Mouse (Mus musculus) small intestine, adult 2 months (tissue): ENCODE data around the gene Map4k4. TPM values are rescaled to one million over a fixed set of nuclear protein-coding genes. Genes with fewer than 3 reads are reported as not detected.

Experiments
- H3K27ac ChIP-seq: fragments of 200-500 bp; 2 replicates; pipeline ENCODE4 v1.5.1; 2012; ENCODE audit warnings: low read depth, low read length, control low read depth, inconsistent platforms; ENCODE audit not compliant: insufficient read depth
- H3K27me3 ChIP-seq: fragments of 200-500 bp; 2 replicates; pipeline ENCODE4 v1.6.1; 2012; ENCODE audit warnings: mild to moderate bottlenecking, moderate library complexity, low read length, inconsistent platforms; ENCODE audit not compliant: control insufficient read depth, insufficient read depth
- H3K36me3 ChIP-seq: fragments of 200-500 bp; 2 replicates; pipeline ENCODE4 v1.6.1; 2012; ENCODE audit warnings: mild to moderate bottlenecking, low read length, control low read depth, inconsistent platforms; ENCODE audit not compliant: control insufficient read depth, insufficient read depth
- H3K4me1 ChIP-seq: fragments of 200-500 bp; 2 replicates; pipeline ENCODE4 v1.6.1; 2012; ENCODE audit warnings: low read length, inconsistent platforms, mixed read lengths; ENCODE audit not compliant: control insufficient read depth, insufficient read depth, insufficient read length
- H3K4me3 ChIP-seq: fragments of 200-500 bp; 2 replicates; pipeline ENCODE4 v1.5.1; 2012; ENCODE audit warnings: low read depth, mild to moderate bottlenecking, control low read depth, inconsistent platforms, low read length, moderate library complexity
- CTCF ChIP-seq: fragments of 200-500 bp; IDR thresholded peaks from 2 replicates; pipeline ENCODE4 v1.5.1; 2012; ENCODE audit warnings: low read depth, mild to moderate bottlenecking, control low read depth, inconsistent platforms, low read length, moderate library complexity, mixed read lengths; ENCODE audit not compliant: insufficient replicate concordance, insufficient read length; ENCODE audit errors: extremely low read depth
- POLR2A ChIP-seq: fragments of 200-500 bp; IDR thresholded peaks from 2 replicates; pipeline ENCODE4 v1.6.1; 2012; ENCODE audit warnings: low read depth, mild to moderate bottlenecking, control low read depth, inconsistent platforms, low read length, moderate library complexity
- WGBS: fragments of 180-500 bp; shearing (Covaris S2); methylation state at CpG from one replicate; pipeline ENCODE4 v1.1.7; 2018; 5-methylcytosine and 5-hydroxymethylcytosine counted together
- polyA plus RNA-seq: library from polyadenylated mRNA; depleted of rRNA; stranded (reverse); fragments of >200 nt; gene quantifications from 2 replicates; pipeline ENCODE4 v1.2.3, GENCODE M21; 2012

Map4k4 gene
- polyA plus RNA-seq, 1 experiment = 41.0 TPM

DNA sequence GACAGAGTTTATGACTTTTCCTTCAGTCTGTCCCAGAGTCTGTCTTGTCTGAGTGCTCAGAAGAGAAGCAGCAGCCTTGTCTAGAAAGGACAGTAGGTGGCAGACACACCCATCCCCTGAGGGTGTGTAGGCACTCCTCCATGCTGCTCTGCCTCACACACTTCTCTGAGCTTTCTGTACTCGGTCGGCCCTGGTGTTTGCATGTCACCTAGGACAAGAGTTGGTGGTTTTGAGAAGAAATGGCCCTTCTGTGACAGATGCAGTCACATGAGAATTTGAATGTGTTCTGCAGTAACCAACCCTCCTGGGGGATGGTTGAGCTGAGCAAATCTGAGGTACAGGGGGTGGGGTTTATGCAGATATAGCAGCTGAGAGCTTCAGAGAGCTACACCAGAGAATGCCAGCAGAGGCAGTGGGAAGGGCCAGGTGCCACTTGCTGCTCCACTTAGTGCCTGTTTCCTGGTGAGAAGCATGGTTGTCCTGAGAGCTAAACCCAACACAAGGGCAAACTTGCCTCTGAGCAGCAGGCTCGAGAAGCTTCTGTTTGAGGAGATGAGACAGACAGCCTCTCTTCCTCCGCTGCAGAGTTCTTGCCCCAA, 101.5 kb downstream of the Map4k4 start:
- H3K4me1 ChIP-seq = no peaks in the 10 kb centered on the region; the same call in 1 of the 2 replicates
- 74% methylated on average over 4 of the region's 4 CpGs for WGBS
- H3K27me3 ChIP-seq = no peaks in the 10 kb centered on the region
- no peak overlapping the region for H3K27ac ChIP-seq
- no peak overlapping the region for H3K4me3 ChIP-seq
- TF ChIP-seq POLR2A = no peak
- H3K36me3 ChIP-seq = peaks cover 58% of the 10 kb centered on the region

DNA sequence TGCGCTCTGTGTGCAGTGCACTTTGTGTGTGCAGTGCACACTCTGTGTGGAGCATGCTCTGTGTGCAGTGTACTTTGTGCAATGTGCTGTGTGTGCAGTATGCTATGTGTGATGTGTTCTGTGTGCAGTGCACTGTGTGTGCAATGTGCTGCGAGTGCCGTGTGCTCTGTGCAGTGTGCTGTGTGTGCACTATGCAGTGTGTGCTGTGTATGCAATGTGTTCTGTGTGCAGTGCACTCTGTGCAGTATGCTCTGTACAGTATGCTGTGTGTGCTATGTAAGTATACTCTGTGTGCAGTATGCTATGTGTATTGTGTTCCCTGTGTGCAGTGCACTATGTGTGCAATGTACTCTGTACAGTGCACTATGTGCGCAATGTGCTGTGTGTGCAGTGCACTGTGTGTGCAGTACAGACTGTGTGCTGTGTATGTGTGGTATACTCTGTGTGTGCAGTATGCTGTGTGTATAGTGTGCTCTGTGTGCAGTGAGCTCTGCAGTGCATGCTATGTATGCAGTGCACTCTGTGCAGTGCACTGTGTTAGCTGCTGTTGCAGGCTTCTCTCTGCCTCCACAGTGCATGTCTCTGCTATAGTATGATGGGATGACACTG, 105.4 kb downstream of the Map4k4 start:
- H3K4me3 ChIP-seq = no peak overlapping the region
- no peaks in the 10 kb centered on the region for H3K27me3 ChIP-seq
- no peaks in the 10 kb centered on the region for H3K4me1 ChIP-seq
- 99% methylated on average over 4 of the region's 4 CpGs for WGBS
- H3K36me3 ChIP-seq = peaks cover 65% of the 10 kb centered on the region
- no peak for TF ChIP-seq CTCF
- no peak for TF ChIP-seq POLR2A
- H3K27ac ChIP-seq = no peak overlapping the region

DNA sequence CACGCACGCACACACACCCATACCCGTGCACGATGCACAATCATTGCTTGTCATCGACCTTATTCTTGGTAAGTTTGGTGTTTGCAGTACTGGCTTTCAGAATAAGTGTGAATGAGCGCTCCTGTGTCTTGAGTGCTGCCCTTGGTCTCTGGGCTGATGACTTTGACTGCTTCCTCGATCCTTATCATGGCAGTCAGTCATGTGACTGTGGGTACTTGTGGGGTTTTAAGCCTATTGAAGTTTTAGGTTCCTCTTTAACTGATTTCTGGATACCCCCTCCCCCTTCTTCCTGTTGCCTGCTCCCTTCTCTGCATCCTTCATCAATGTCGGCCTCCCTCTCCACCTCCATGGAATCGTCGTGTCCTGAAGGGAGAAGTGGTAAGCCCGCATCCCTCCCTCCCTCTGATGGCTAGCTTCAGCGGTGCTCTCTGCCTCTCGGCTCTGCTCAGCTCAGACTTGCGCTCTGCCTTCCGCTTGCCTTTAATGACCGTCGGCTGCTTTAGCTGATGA, 107.3 kb downstream of the Map4k4 start:
- Histone ChIP-seq H3K27ac (no peak overlapping the region), H3K36me3 (peaks cover 71% of the 10 kb centered on the region), H3K4me1 (no peaks in the 10 kb centered on the region), H3K4me3 (no peak overlapping the region), H3K27me3 (no peaks in the 10 kb centered on the region)
- WGBS = 79% methylated on average over 17 of the region's 17 CpGs
- no peak for TF ChIP-seq POLR2A
- TF ChIP-seq CTCF = no peak

DNA sequence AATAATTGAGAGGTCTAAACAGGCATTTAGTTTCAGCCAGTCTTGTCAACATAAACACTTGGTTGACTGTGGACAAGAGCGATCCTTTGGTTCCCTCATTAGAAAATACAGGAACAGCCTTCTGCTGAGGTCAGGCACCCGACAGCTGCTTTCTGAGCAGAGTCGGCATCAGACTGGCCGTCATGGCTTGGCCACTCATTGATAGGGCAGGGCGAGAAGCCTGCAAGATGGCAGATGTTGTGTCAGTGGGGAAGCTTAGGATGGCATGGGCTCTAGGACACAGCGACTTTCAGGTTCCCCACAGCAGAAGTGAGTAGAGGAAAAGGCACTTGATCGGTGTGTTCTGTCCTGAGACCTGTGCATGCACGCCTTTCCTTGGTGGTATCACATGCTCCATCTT, 112.0 kb downstream of the Map4k4 start:
- Histone ChIP-seq H3K27ac (no peak overlapping the region), H3K4me1 (no peaks in the 10 kb centered on the region), H3K27me3 (no peaks in the 10 kb centered on the region), H3K36me3 (peaks cover 66% of the 10 kb centered on the region), H3K4me3 (no peak overlapping the region)
- no peak for TF ChIP-seq POLR2A
- TF ChIP-seq CTCF = no peak
- 90% methylated on average over 8 of the region's 8 CpGs for WGBS

DNA sequence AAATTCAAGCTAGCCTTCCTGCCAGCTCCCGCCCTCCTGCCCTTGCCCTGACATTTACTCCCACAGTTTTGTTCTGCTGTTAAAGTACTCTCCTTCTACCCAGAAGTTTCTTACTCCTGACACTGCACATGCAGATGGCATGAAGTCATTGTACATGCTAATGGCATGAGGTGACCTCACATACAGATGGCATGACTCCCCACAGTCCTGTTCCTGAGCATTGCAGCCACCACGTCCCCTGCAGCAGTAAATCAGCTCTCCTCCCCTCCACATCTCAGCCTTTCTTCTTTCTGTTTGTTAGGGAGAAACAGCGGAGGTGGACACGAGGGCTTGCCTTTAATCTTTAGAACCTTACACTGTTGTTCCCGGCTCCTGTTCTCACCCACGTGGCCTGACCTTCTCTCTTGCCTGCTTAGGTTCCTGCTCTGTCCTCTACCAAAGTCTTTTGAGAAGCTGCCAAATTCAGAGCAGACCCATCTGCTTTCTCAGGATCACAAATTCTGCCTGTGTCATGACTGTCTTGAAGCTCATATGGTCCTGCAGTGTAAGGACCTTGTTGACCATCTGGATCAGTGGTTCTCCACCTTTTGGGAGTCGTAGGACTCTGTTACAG, 114.5 kb downstream of the Map4k4 start:
- Histone ChIP-seq H3K27ac (no peak overlapping the region), H3K4me1 (no peaks in the 10 kb centered on the region), H3K36me3 (peaks cover 57% of the 10 kb centered on the region), H3K4me3 (no peak overlapping the region), H3K27me3 (no peaks in the 10 kb centered on the region)
- 86% methylated on average over 7 of the region's 7 CpGs for WGBS
- no peak for TF ChIP-seq CTCF

DNA sequence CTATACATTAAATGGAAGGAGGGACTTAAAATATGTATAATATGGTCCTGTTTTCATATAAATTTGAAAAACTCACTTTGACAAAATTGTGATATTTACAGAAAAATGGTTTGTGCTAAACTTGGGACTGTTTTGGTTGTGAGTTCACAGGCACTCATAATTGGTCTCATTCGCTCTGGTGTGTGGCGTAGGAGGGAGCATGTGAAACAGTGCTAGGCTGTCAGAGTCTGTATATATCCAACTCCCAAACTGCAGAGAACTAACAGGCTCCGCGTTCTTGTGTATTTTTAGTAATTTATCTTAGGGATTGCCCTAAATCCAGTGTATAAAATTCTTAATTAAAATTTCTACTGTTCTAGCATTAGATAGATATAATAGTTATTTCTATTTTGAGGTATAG, 120.9 kb downstream of the Map4k4 start:
- 98% methylated on average over 4 of the region's 4 CpGs for WGBS
- no peaks in the 10 kb centered on the region for H3K4me1 ChIP-seq
- TF ChIP-seq POLR2A = no peak
- TF ChIP-seq CTCF = no peak
- no peaks in the 10 kb centered on the region for H3K27me3 ChIP-seq
- H3K36me3 ChIP-seq = peaks cover 52% of the 10 kb centered on the region
- no peak overlapping the region for H3K4me3 ChIP-seq
- H3K27ac ChIP-seq = no peak overlapping the region

DNA sequence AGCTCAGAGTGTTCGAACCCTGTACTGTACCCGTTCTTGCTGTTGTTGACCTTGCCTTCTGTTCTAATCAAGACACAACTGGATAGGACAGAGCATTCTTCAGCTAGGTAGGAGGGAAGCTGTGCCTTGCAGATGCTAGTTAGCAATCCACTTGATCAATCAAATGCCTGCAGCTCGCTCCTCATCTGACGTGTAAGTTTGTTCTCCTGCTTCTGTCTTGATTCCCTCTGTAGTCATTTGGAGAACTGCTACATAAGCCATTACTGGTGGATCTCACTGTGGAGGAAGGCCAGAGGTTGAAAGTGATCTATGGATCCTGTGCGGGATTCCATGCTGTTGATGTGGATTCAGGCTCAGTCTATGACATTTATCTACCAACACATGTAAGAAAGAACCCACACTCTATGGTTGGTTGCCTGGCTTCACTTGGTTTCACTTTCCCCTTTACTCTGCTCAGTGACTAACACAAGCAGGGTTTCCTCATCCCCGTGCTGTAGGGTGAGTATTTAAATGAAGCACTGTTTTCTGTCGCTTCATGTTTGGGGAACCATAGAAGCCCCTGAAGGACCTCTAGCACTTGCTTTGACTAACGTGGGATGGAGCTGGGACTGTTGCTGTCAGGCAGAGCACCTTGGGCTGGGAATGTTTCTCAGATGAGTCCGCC, 121.9 kb downstream of the Map4k4 start:
- Histone ChIP-seq H3K4me1 (no peaks in the 10 kb centered on the region), H3K4me3 (no peak overlapping the region), H3K36me3 (peaks cover 48% of the 10 kb centered on the region), H3K27me3 (no peaks in the 10 kb centered on the region), H3K27ac (no peak overlapping the region)
- TF ChIP-seq POLR2A (no peak), CTCF (no peak)
- 90% methylated on average over 9 of the region's 9 CpGs for WGBS
